Mouse (Mus musculus) pancreas, adult 10 weeks (tissue): Measurements from ENCODE around the gene Mtg2. TPM values are rescaled to one million over a fixed set of nuclear protein-coding genes. Genes with fewer than 3 reads are reported as not detected.

ENCODE experiments used
- polyA plus RNA-seq: library from polyadenylated mRNA; stranded (reverse); fragments of 350-450 nt; fragmentation: Illumina TruSeq; extraction: RNeasy Lipid Tissue Mini Kit (QIAGEN cat#74804); gene quantifications from one replicate; pipeline ENCODE4 v1.2.3, GENCODE M21; 2015; ENCODE audit warnings: low read depth, low replicate concordance; ENCODE audit not compliant: insufficient read depth

The Mtg2 gene
- polyA plus RNA-seq = 8.2 TPM

GRCm38 (mm10) chr2:180070481-180071453 is at the start of gene Mtg2:
Gene Mtg2 (plus strand): TSS chr2:180070588.

GRCm38 (mm10) chr2:180024401-180025098 is 45.8 kb upstream of the Mtg2 start, which contains the start of gene Lsm14b:
Gene Lsm14b (plus strand): TSS chr2:180024987.

GRCm38 (mm10) chr2:180042256-180042857 is 28.0 kb upstream of the Mtg2 start, which contains the start of the genes Psma7 and Ss18l1:
Gene Psma7 (minus strand): TSS chr2:180042433.
Gene Ss18l1 (plus strand): TSS chr2:180042509.

GRCm38 (mm10) chr2:180103978-180104658 is 33.7 kb downstream of the Mtg2 start, which contains the start of gene Hrh3:
Gene Hrh3 (minus strand): TSS chr2:180104488.

GRCm38 (mm10) chr2:180118661-180119438 is 48.5 kb downstream of the Mtg2 start, which contains the start of gene Osbpl2:
Gene Osbpl2 (plus strand): TSS chr2:180119306.

Other genes with a start within 250 kb of the Mtg2 start
- 8.8 TPM for gene Taf4, start 93.9 kb upstream of the Mtg2 start, polyA plus RNA-seq
- 9.6 TPM for gene Lsm14b, start 45.6 kb upstream of the Mtg2 start, polyA plus RNA-seq
- 46.3 TPM for gene Psma7, start 28.2 kb upstream of the Mtg2 start, polyA plus RNA-seq
- gene Ss18l1, start 28.1 kb upstream of the Mtg2 start, polyA plus RNA-seq = 1.3 TPM
- not detected for gene Hrh3, start 33.9 kb downstream of the Mtg2 start, polyA plus RNA-seq
- gene Osbpl2, start 48.7 kb downstream of the Mtg2 start, polyA plus RNA-seq = 13.8 TPM
- 27.7 TPM for gene Adrm1, start 100.9 kb downstream of the Mtg2 start, polyA plus RNA-seq
- gene Lama5, start 155.3 kb downstream of the Mtg2 start, polyA plus RNA-seq = 23.8 TPM
- 683 TPM for gene Rps21, start 186.8 kb downstream of the Mtg2 start, polyA plus RNA-seq
- gene Cables2, start 202.9 kb downstream of the Mtg2 start, polyA plus RNA-seq = 7.8 TPM
- gene Rbbp8nl, start 219.3 kb downstream of the Mtg2 start, polyA plus RNA-seq = not detected